Mouse (Mus musculus) small intestine, adult 2 months (tissue): ENCODE measurements at regions not wholly inside any gene's neighbourhood (a gene's known extent, or its start where the extent isn't known, plus 50 kb on each side); places are given as distances from the start of the nearest gene placed in this dataset.

Source experiments
- CTCF ChIP-seq: fragments of 200-500 bp; IDR thresholded peaks from 2 replicates; pipeline ENCODE4 v1.5.1; 2012; ENCODE audit warnings: low read depth, mild to moderate bottlenecking, control low read depth, inconsistent platforms, low read length, moderate library complexity, mixed read lengths; ENCODE audit not compliant: insufficient replicate concordance, insufficient read length; ENCODE audit errors: extremely low read depth
- POLR2A ChIP-seq: fragments of 200-500 bp; IDR thresholded peaks from 2 replicates; pipeline ENCODE4 v1.6.1; 2012; ENCODE audit warnings: low read depth, mild to moderate bottlenecking, control low read depth, inconsistent platforms, low read length, moderate library complexity

DNA sequence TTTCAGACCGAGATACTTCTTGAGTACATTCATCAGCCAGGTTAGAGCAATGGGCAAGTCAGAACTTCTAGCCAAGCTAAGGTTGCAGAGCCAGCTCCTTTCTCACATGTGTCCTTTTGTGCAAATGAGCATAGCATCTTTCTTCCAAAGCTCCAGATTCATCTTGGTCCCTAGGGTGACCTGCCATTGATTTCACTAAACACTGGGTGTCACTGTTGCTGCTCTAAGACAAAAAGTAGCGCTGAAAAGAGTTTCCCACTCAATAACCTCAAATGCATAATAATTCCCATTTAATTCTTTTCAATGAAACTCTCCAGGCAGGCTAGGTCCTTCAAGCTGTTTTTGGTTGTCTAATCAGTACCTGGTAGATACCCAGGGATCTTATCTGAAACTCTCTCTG lies 688.6 kb upstream of the BB014433 start:
- TF ChIP-seq CTCF = no peak
- TF ChIP-seq POLR2A = no peak
